Comparison of ENCODE assay signal across 16 mouse cellular contexts in the genomic region with DNA sequence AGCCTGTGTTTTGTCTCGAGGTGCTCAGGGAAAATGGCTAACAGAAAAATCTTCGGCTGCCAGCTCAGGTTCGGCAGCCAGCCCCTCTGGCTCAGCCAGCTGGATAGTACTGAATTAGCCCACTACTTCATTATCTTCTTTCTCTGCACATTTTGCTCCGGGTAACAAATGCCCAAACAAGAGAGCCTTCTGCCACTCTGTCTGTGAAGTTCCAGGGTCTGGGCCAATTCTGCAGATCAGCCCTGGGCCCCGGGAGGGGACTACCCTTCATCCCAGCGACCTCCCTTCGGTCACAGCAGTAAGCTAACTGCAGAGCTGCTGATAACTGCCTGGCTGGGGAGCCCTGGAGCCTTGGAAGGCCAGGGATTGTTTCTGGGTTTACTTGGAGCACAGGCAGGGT.
DNase-seq lines count a peak whose midpoint lies in the region; ATAC-seq and TF ChIP-seq lines count a peak whose summit lies in the region.
"Had no signal": no experiment of that assay in that cellular context is flagged by ENCODE, and none has a peak within 500 bp of the region (broad histone marks: within the 10 kb centered on the region; RNA-seq: fewer than 3 reads in every experiment).

No protein-coding gene starts in this region.

- no peak overlapping the region for H3K9ac ChIP-seq in hindbrain, embryonic 15.5 days
- H3K9ac ChIP-seq in midbrain, embryonic 16.5 days (ENCODE audit: low read depth, low read length) = no peak overlapping the region
- H3K9ac ChIP-seq: embryonic facial prominence, embryonic 15.5 days; liver, embryonic 12.5 days; lung, embryonic 15.5 days had no signal

- intact Hi-C loops in left cerebral cortex, adult 2 months (cut with DNase I) = no loop called here

- no peaks in the 10 kb centered on the region for H3K27me3 ChIP-seq in hindbrain, embryonic 15.5 days
- H3K27me3 ChIP-seq in hindbrain, embryonic 10.5 days (ENCODE audit: insufficient read depth, poor library complexity, severe bottlenecking) = no peaks in the 10 kb centered on the region
- H3K27me3 ChIP-seq in midbrain, embryonic 16.5 days (ENCODE audit: control insufficient read depth, insufficient read depth, low read depth, low read length) = no peaks in the 10 kb centered on the region
- H3K27me3 ChIP-seq: embryonic facial prominence, embryonic 15.5 days; liver, embryonic 12.5 days; lung, embryonic 15.5 days; Patski had no signal

- H3K36me3 ChIP-seq in hindbrain, embryonic 15.5 days = no peaks in the 10 kb centered on the region
- no peaks in the 10 kb centered on the region for H3K36me3 ChIP-seq in hindbrain, embryonic 10.5 days
- H3K36me3 ChIP-seq in midbrain, embryonic 16.5 days (ENCODE audit: control insufficient read depth, insufficient read depth, low read length) = no peaks in the 10 kb centered on the region
- H3K36me3 ChIP-seq: embryonic facial prominence, embryonic 15.5 days; liver, embryonic 12.5 days; lung, embryonic 15.5 days had no signal

- DNase-seq in cerebellum, postnatal 14 days = peak; percentile 28 to 34
- DNase-seq in cerebellum, adult 11-12 months = no peak
- no peak for DNase-seq in hindbrain, embryonic 10.5 days (ENCODE audit: low spot score)
- peak; percentile 7 for DNase-seq in retina, postnatal 1 day
- no peak for DNase-seq in retina, embryonic 14.5 days (ENCODE audit: low spot score)
- DNase-seq in left cerebral cortex, adult 2 months (ENCODE audit: extremely low spot score in 1 of 2, low spot score in 2 of 2) = no peak
- DNase-seq: gastrocnemius, postnatal 10 days; kidney, adult 8-10 months; kidney, postnatal 4 days; thymus, adult 18-20 months had no signal

- H3K27ac ChIP-seq in hindbrain, embryonic 15.5 days (replicated peaks) = no peak overlapping the region
- H3K27ac ChIP-seq in hindbrain, embryonic 10.5 days = no peak overlapping the region
- 0 out of 2 replicates have a peak overlapping the region, but pooled peaks have one; percentile 12 for H3K27ac ChIP-seq in midbrain, embryonic 16.5 days (ENCODE audit: low read length)
- no peak overlapping the region for H3K27ac ChIP-seq in left cerebral cortex, adult 2 months
- H3K27ac ChIP-seq: embryonic facial prominence, embryonic 15.5 days; liver, embryonic 12.5 days; lung, embryonic 15.5 days had no signal

- H3K9me3 ChIP-seq in hindbrain, embryonic 15.5 days = no peaks in the 10 kb centered on the region
- no peaks in the 10 kb centered on the region for H3K9me3 ChIP-seq in hindbrain, embryonic 10.5 days
- no peaks in the 10 kb centered on the region for H3K9me3 ChIP-seq in midbrain, embryonic 16.5 days (replicated peaks; ENCODE audit: control insufficient read depth, low read length, poor library complexity, severe bottlenecking)
- H3K9me3 ChIP-seq: embryonic facial prominence, embryonic 15.5 days; liver, embryonic 12.5 days; lung, embryonic 15.5 days had no signal

- 44% methylated on average over 7 of the region's 7 CpGs for WGBS in hindbrain, embryonic 15.5 days
- 62% methylated on average over 7 of the region's 7 CpGs for WGBS in hindbrain, embryonic 10.5 days
- 36% methylated on average over 7 of the region's 7 CpGs for WGBS in midbrain, embryonic 16.5 days

- no peak overlapping the region for H3K4me3 ChIP-seq in hindbrain, embryonic 15.5 days
- H3K4me3 ChIP-seq in hindbrain, embryonic 10.5 days = no peak overlapping the region
- no peak overlapping the region for H3K4me3 ChIP-seq in midbrain, embryonic 16.5 days (ENCODE audit: low read depth, low read length)
- H3K4me3 ChIP-seq in left cerebral cortex, adult 2 months = no peak overlapping the region
- H3K4me3 ChIP-seq: embryonic facial prominence, embryonic 15.5 days; liver, embryonic 12.5 days; lung, embryonic 15.5 days had no signal

- peak; percentile 56; the same call in 1 of the 2 replicates for ATAC-seq in hindbrain, embryonic 15.5 days (ENCODE audit: low FRiP score, low read depth)
- ATAC-seq in midbrain, embryonic 16.5 days = peak; percentile 86
- ATAC-seq: liver, embryonic 12.5 days; Patski had no signal

- H3K4me2 ChIP-seq in hindbrain, embryonic 15.5 days = no peak overlapping the region
- no peak overlapping the region for H3K4me2 ChIP-seq in midbrain, embryonic 16.5 days (ENCODE audit: low read length)
- H3K4me2 ChIP-seq: embryonic facial prominence, embryonic 15.5 days; liver, embryonic 12.5 days; lung, embryonic 15.5 days had no signal

- peaks cover 6% of the 10 kb centered on the region; the same call in 1 of the 2 replicates for H3K4me1 ChIP-seq in hindbrain, embryonic 15.5 days (replicated peaks)
- H3K4me1 ChIP-seq in hindbrain, embryonic 10.5 days (replicated peaks) = no peaks in the 10 kb centered on the region
- peaks cover 3% of the 10 kb centered on the region; the same call in 1 of the 2 replicates for H3K4me1 ChIP-seq in midbrain, embryonic 16.5 days (ENCODE audit: control insufficient read depth, insufficient read depth, low read length)
- H3K4me1 ChIP-seq: embryonic facial prominence, embryonic 15.5 days; liver, embryonic 12.5 days; lung, embryonic 15.5 days had no signal

- no peak for TF ChIP-seq CTCF in left cerebral cortex, adult 2 months (IDR thresholded peaks at IDR 0.05)

Comparison
In these comparisons a context has a peak if more than half of its experiments do, and no peak if none do; other contexts are left out.
1. DNase-seq: peak in cerebellum, postnatal 14 days (2 of 2) and retina, postnatal 1 day (single experiment); none in cerebellum, adult 11-12 months (single experiment), hindbrain, embryonic 10.5 days (single experiment), retina, embryonic 14.5 days (single experiment) and left cerebral cortex, adult 2 months (0 of 2).